Mouse (Mus musculus) thymus, postnatal 36 days (tissue): ENCODE measurements around the gene Actrt2.

ENCODE experiments used
- DNase-seq, 2 experiments: peaks; one replicate each; pipeline ENCODE4 v3.0.0; 2022; ENCODE audit warnings: mixed read lengths in 2 of 2

The Actrt2 gene

GRCm38 (mm10) chr4:154682311-154682710, 14.6 kb upstream of the Actrt2 start:
- no peak for DNase-seq

GRCm38 (mm10) chr4:154675441-154676000, 7.9 kb upstream of the Actrt2 start:
- DNase-seq, result no peak

- DNase-seq, result no peak
These were observed 7.3 kb upstream of the Actrt2 start for GRCm38 (mm10) chr4:154674966-154675365.

- peak; percentile 9 to 17 for DNase-seq
These were observed 6.9 kb upstream of the Actrt2 start for GRCm38 (mm10) chr4:154674541-154674940.

GRCm38 (mm10) chr4:154673986-154674385, 6.3 kb upstream of the Actrt2 start:
- no peak for DNase-seq

- no peak for DNase-seq
These were observed 4.4 kb upstream of the Actrt2 start for GRCm38 (mm10) chr4:154672027-154672426.

GRCm38 (mm10) chr4:154671232-154671912, 3.7 kb upstream of the Actrt2 start:
- no peak for DNase-seq

GRCm38 (mm10) chr4:154662681-154663215, 4.9 kb downstream of the Actrt2 start:
- DNase-seq, result no peak

GRCm38 (mm10) chr4:154661256-154661655, 6.4 kb downstream of the Actrt2 start:
- no peak for DNase-seq

GRCm38 (mm10) chr4:154660025-154660424, 7.6 kb downstream of the Actrt2 start:
- no peak for DNase-seq

- no peak for DNase-seq
These were observed 12.3 kb downstream of the Actrt2 start for GRCm38 (mm10) chr4:154655134-154655910.

GRCm38 (mm10) chr4:154652494-154652893, 15.2 kb downstream of the Actrt2 start:
- no peak for DNase-seq

- DNase-seq, result no peak
These were observed 18.5 kb downstream of the Actrt2 start for GRCm38 (mm10) chr4:154649083-154649747.

- DNase-seq, result no peak
These were observed 25.2 kb downstream of the Actrt2 start for GRCm38 (mm10) chr4:154642496-154642895.

GRCm38 (mm10) chr4:154641296-154642110, 26.2 kb downstream of the Actrt2 start:
- DNase-seq, result no peak

- DNase-seq, result no peak
These were observed 27.0 kb downstream of the Actrt2 start for GRCm38 (mm10) chr4:154640443-154641295.

- DNase-seq, result no peak
These were observed 27.9 kb downstream of the Actrt2 start for GRCm38 (mm10) chr4:154639591-154640442.

GRCm38 (mm10) chr4:154639126-154639525, 28.5 kb downstream of the Actrt2 start:
- no peak for DNase-seq

- no peak for DNase-seq
These were observed 29.3 kb downstream of the Actrt2 start for GRCm38 (mm10) chr4:154638320-154638886.
